11 mouse cellular contexts compared by ENCODE assay signal in the genomic region with DNA sequence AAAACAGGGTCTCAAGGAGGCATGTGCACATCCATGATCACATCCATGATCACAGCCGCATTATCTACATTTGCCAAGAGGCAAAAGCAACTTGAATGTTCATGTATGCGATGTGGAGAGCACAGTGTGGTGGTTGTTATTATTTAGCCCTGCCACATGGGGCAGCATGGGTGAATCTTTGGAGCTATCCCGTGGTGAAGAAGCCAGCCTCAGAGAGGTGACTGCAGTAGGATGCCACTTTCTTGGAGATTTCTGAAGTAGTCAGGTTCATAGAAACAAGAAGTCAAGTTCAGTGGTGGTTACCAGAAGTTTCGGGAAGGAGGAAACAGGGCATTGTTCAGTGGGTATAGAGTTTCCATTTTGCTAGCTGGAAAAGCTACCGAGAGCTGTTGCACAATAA. TPM values are rescaled to one million over a fixed set of nuclear protein-coding genes. Genes with fewer than 3 reads are reported as not detected.
DNase-seq lines count a peak whose midpoint lies in the region; ATAC-seq and TF ChIP-seq lines count a peak whose summit lies in the region.
"Had no signal": no experiment of that assay in that cellular context is flagged by ENCODE, and none has a peak within 500 bp of the region (broad histone marks: within the 10 kb centered on the region; RNA-seq: fewer than 3 reads in every experiment).

No protein-coding gene starts in this region.

- TF ChIP-seq EP300 in lung, postnatal 0 days (IDR thresholded peaks at IDR 0.05): no peak

- intact Hi-C loops in heart, postnatal 10 days (cut with DNase I): no loop called here

- H3K4me3 ChIP-seq in forebrain, postnatal 0 days (ENCODE audit: low read depth, low read length): no peak overlapping the region
- no peak overlapping the region for H3K4me3 ChIP-seq in forebrain, embryonic 11.5 days (ENCODE audit: low read depth, low read length)
- no peak overlapping the region for H3K4me3 ChIP-seq in lung, postnatal 0 days (ENCODE audit: low read depth, low read length)
- H3K4me3 ChIP-seq: midbrain, embryonic 10.5 days had no signal

- DNase-seq in forebrain, postnatal 0 days: no peak
- no peak for DNase-seq in forebrain, embryonic 11.5 days (ENCODE audit: low spot score)
- peak; percentile 45 for DNase-seq in lung, postnatal 0 days (ENCODE audit: low spot score)
- DNase-seq in lung, postnatal 14 days: no peak
- DNase-seq in embryo, embryonic 10.5 days (ENCODE audit: low spot score): peak; percentile 21
- DNase-seq in splenic B cell, adult 2 months (ENCODE audit: low read depth, low spot score): peak; percentile 61
- no peak for DNase-seq in heart, adult 8-10 months (ENCODE audit: low spot score)
- no peak for DNase-seq in heart, postnatal 10 days
- DNase-seq: kidney, postnatal 14 days; left cerebral cortex, postnatal 4 days had no signal

- H3K27ac ChIP-seq in forebrain, postnatal 0 days (ENCODE audit: low read depth, low read length): no peak overlapping the region
- H3K27ac ChIP-seq in forebrain, embryonic 11.5 days (ENCODE audit: low read depth, low read length): no peak overlapping the region
- no peak overlapping the region for H3K27ac ChIP-seq in lung, postnatal 0 days (ENCODE audit: low read length)
- H3K27ac ChIP-seq: midbrain, embryonic 10.5 days had no signal

- peak; percentile 15; the same call in 1 of the 2 replicates for TF ChIP-seq CTCF in forebrain, postnatal 0 days (IDR thresholded peaks at IDR 0.05; ENCODE audit: low read depth)
- peak; percentile 65 for TF ChIP-seq CTCF in lung, postnatal 0 days (IDR thresholded peaks at IDR 0.05)

- H3K36me3 ChIP-seq in forebrain, postnatal 0 days (ENCODE audit: insufficient read depth): no peaks in the 10 kb centered on the region
- H3K36me3 ChIP-seq in forebrain, embryonic 11.5 days (ENCODE audit: control insufficient read depth, insufficient read depth, low read length): no peaks in the 10 kb centered on the region
- H3K36me3 ChIP-seq in lung, postnatal 0 days (ENCODE audit: insufficient read depth, low read length): no peaks in the 10 kb centered on the region
- no peaks in the 10 kb centered on the region for H3K36me3 ChIP-seq in splenic B cell, adult 2 months (ENCODE audit: control insufficient read depth, insufficient read depth, low read length, poor library complexity, severe bottlenecking)
- H3K36me3 ChIP-seq: midbrain, embryonic 10.5 days had no signal

- no peak overlapping the region for H3K4me2 ChIP-seq in forebrain, postnatal 0 days (ENCODE audit: low read depth)
- H3K4me2 ChIP-seq in forebrain, embryonic 11.5 days (ENCODE audit: low read depth, low read length, severe bottlenecking): no peak overlapping the region
- no peak overlapping the region for H3K4me2 ChIP-seq in lung, postnatal 0 days (replicated peaks; ENCODE audit: low read depth, low read length)

- H3K9ac ChIP-seq in forebrain, postnatal 0 days: no peak overlapping the region
- no peak overlapping the region for H3K9ac ChIP-seq in forebrain, embryonic 11.5 days (ENCODE audit: low read length)
- no peak overlapping the region for H3K9ac ChIP-seq in lung, postnatal 0 days (replicated peaks; ENCODE audit: low read depth)

- no peaks in the 10 kb centered on the region; the same call in 1 of the 2 replicates for H3K27me3 ChIP-seq in forebrain, postnatal 0 days (ENCODE audit: insufficient read depth, low read length)
- no peaks in the 10 kb centered on the region for H3K27me3 ChIP-seq in forebrain, embryonic 11.5 days (ENCODE audit: control insufficient read depth, insufficient read depth, low read length)
- H3K27me3 ChIP-seq in lung, postnatal 0 days (replicated peaks; ENCODE audit: insufficient read depth, low read length): no peaks in the 10 kb centered on the region
- no peaks in the 10 kb centered on the region for H3K27me3 ChIP-seq in splenic B cell, adult 2 months (ENCODE audit: control insufficient read depth, insufficient read depth, low read length, poor library complexity, severe bottlenecking)

- 58% methylated on average over 5 of the region's 5 CpGs for WGBS in forebrain, postnatal 0 days
- 51% methylated on average over 5 of the region's 5 CpGs for WGBS in forebrain, embryonic 11.5 days
- WGBS in lung, postnatal 0 days: 44% methylated on average over 5 of the region's 5 CpGs

- no peaks in the 10 kb centered on the region for H3K9me3 ChIP-seq in forebrain, postnatal 0 days (ENCODE audit: low read length)
- no peaks in the 10 kb centered on the region for H3K9me3 ChIP-seq in forebrain, embryonic 11.5 days (ENCODE audit: control insufficient read depth, low read length)
- no peaks in the 10 kb centered on the region for H3K9me3 ChIP-seq in lung, postnatal 0 days (ENCODE audit: low read length)
- H3K9me3 ChIP-seq: midbrain, embryonic 10.5 days had no signal

- no peak for ATAC-seq in forebrain, postnatal 0 days
- ATAC-seq in forebrain, embryonic 11.5 days (replicated peaks; ENCODE audit: low FRiP score): no peak
- ATAC-seq in lung, postnatal 0 days: no peak

- peaks cover 3% of the 10 kb centered on the region; the same call in 1 of the 2 replicates for H3K4me1 ChIP-seq in forebrain, postnatal 0 days (ENCODE audit: insufficient read depth)
- H3K4me1 ChIP-seq in forebrain, embryonic 11.5 days (replicated peaks; ENCODE audit: control insufficient read depth, insufficient read depth, low read length): peaks cover 4% of the 10 kb centered on the region
- no peaks in the 10 kb centered on the region for H3K4me1 ChIP-seq in lung, postnatal 0 days (ENCODE audit: insufficient read depth, low read depth, low read length)

RNA-seq across cellular contexts. Expression of gene Ehd4, which starts 3.6 kb away (rescaled TPM):
- total RNA-seq in forebrain, postnatal 0 days (2014; rRNA removed): 3.7 and 7.1 TPM in 2 replicates
- polyA plus RNA-seq in forebrain, postnatal 0 days (2015; fragmentation: Nextera tagmentation; extraction: Ambion mirVana): 11.2 and 16.1 TPM in 2 replicates
- polyA plus RNA-seq in forebrain, embryonic 11.5 days (2014; fragmentation: Nextera tagmentation; extraction: Ambion mirVana): 13.1 and 13.9 TPM in 2 replicates
- 228 and 262 TPM in 2 replicates for polyA plus RNA-seq in lung, postnatal 0 days (2015; fragmentation: Nextera tagmentation; extraction: Ambion mirVana)
- 100 to 1,000 TPM; 312 to 410 (median 362) TPM for total RNA-seq in heart, adult 8-10 months (2022)
- 100 to 1,000 TPM; 514 to 538 TPM for total RNA-seq in heart, postnatal 10 days (2021)

Comparison
In these comparisons a context has a peak if more than half of its experiments do, and no peak if none do; other contexts are left out.
1. DNase-seq: peak in lung, postnatal 0 days (single experiment), embryo, embryonic 10.5 days (single experiment) and splenic B cell, adult 2 months (single experiment); none in forebrain, postnatal 0 days (single experiment), forebrain, embryonic 11.5 days (single experiment), lung, postnatal 14 days (single experiment), heart, adult 8-10 months (single experiment) and heart, postnatal 10 days (0 of 2).
2. RNA of gene Ehd4, which starts 3.6 kb away (total RNA-seq): 514 to 538 TPM in heart, postnatal 10 days and 312 to 410 TPM in heart, adult 8-10 months; 3.7 to 7.1 TPM in forebrain, postnatal 0 days; every median in the first group is over 10 times any median in the second.